Mouse (Mus musculus): ENCODE data around the gene Zfp593. TPM values are rescaled to one million over a fixed set of nuclear protein-coding genes. Genes with fewer than 3 reads are reported as not detected.

Gene Zfp593
- 13.7 and 15.7 TPM in 2 replicates for polyA plus RNA-seq (2014; fragmentation: Nextera tagmentation; extraction: Ambion mirVana)

DNA sequence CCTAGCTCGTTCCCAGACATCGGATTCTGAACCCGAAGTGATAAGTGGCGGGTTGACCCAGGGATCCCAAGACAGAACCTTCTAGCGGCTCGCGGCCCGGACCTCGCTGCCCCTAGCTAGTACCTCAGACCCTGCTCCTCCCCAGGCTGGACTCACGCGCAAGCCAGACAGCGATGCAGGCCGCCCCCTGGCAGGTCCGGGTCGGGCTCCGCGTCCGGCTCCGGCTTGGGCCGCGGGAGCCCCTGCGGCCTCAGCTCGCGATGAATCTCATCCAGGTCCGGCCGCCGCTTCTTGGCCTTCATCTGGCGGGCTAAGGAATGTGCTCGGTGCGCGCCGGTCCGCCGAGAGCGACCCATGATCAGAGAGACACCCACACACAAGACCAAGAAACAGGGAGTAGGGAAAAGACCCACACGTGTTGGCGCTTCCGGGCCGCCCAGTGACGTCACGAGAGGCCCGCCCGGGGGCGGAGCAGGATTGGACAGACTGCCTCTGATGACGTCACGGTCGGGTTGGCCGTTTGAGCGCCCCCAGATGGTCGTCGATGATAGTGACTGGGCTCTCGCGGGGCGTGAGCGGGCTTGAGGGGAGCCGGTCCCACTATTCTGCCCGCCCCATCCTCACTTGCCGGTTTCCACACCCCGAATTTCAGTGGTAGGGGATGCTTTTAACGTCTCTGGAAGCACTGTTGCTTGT is at the start of gene Zfp593:
Zfp593 (minus strand) TSS at position 445 of the 696 bp plus-strand sequence.
- H3K4me2 ChIP-seq (ENCODE audit: low read depth, low read length), result peak within 1 kb of the TSS; percentile 94
- H3K4me3 ChIP-seq (ENCODE audit: low read depth, low read length), result peak within 1 kb of the TSS; percentile 84
- no peak within 1 kb of the TSS; the same call in 1 of the 2 replicates for H3K27ac ChIP-seq (replicated peaks; ENCODE audit: low read depth, low read length)
- peak; percentile 56 for ATAC-seq (ENCODE audit: low read depth)
- DNase-seq (ENCODE audit: low spot score), result peak; percentile 94
- no peaks in the 10 kb centered on the region for H3K36me3 ChIP-seq (ENCODE audit: control insufficient read depth, insufficient read depth, low read length)
- peaks cover 21% of the 10 kb centered on the region for H3K4me1 ChIP-seq (ENCODE audit: control insufficient read depth, insufficient read depth, low read length)
- H3K9ac ChIP-seq (ENCODE audit: low read depth, low read length), result peak within 1 kb of the TSS; percentile 86
- H3K27me3 ChIP-seq (replicated peaks; ENCODE audit: control insufficient read depth, insufficient read depth, low read length), result peaks cover 37% of the 10 kb centered on the region
- no peaks in the 10 kb centered on the region for H3K9me3 ChIP-seq (ENCODE audit: control insufficient read depth, low read length)
- under 1% methylated on average over 55 of the region's 60 CpGs for WGBS

DNA sequence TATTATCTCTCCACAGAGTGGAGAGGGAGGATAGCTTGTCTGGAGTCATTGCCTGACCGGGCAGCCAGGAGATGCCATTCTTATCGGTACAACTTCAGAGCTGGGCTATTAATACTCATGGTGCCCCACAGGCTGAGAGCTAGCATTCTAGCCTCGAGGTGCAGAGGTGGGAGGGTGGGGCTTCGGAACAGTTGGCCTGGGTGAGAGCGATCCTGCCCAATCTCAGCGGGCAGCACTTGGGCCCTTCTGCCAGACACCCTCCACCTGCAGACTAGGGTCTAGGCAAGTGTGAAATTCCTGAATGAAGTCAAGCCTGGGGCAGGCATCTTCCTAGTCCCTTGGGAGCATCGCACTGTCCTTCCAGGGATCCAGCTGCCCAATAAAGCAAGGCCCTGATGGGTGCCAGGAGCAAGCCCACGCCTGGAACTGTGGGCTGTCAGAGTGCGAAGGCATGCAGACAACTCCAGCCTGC is 48.3 kb upstream of the Zfp593 start:
- DNase-seq (ENCODE audit: low spot score) (no peak), ATAC-seq (ENCODE audit: low read depth) (no peak)
- Histone ChIP-seq H3K27me3 (replicated peaks; ENCODE audit: control insufficient read depth, insufficient read depth, low read length) (no peaks in the 10 kb centered on the region; the same call in 1 of the 2 replicates), H3K9ac (ENCODE audit: low read depth, low read length) (no peak overlapping the region), H3K27ac (replicated peaks; ENCODE audit: low read depth, low read length) (no peak overlapping the region), H3K36me3 (ENCODE audit: control insufficient read depth, insufficient read depth, low read length) (no peaks in the 10 kb centered on the region), H3K9me3 (ENCODE audit: control insufficient read depth, low read length) (no peaks in the 10 kb centered on the region), H3K4me2 (ENCODE audit: low read depth, low read length) (no peak overlapping the region), H3K4me1 (ENCODE audit: control insufficient read depth, insufficient read depth, low read length) (peaks cover 2% of the 10 kb centered on the region; the same call in 1 of the 2 replicates), H3K4me3 (ENCODE audit: low read depth, low read length) (no peak overlapping the region)
- 76% methylated on average over 9 of the region's 9 CpGs for WGBS

DNA sequence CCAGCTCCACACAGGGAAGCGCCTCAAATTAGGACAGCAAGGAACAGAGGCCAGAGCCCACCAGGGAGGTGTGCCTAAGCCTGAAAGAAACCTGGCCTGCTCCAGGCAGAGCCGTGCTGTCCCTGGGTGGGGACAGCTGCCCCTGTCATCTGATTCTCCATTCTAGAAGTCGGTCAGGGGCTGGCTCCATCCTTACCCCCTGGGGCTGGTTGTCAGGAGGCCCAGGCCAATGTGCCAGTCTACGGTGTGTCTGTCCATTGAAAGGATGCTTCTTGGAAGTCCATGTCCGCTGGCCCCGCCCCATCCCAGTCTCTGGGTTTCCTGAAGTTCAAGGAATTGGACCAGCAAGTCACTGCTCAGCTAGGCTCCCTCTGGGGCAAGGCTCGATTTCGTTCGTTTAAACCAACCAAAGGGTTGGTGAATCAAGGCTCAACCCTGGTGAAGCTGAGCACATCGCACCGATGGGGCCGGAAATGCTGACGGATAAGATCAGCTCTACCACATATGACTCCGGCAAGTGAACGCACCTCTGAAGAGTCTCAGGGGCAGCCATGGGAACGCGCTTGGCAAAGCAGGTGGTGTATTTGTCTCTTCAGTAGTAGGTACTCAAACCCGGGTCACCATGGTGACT is 47.8 kb upstream of the Zfp593 start:
- Histone ChIP-seq H3K27ac (replicated peaks; ENCODE audit: low read depth, low read length) (no peak overlapping the region), H3K9me3 (ENCODE audit: control insufficient read depth, low read length) (no peaks in the 10 kb centered on the region), H3K27me3 (replicated peaks; ENCODE audit: control insufficient read depth, insufficient read depth, low read length) (no peaks in the 10 kb centered on the region; the same call in 1 of the 2 replicates), H3K4me2 (ENCODE audit: low read depth, low read length) (no peak overlapping the region), H3K36me3 (ENCODE audit: control insufficient read depth, insufficient read depth, low read length) (no peaks in the 10 kb centered on the region), H3K9ac (ENCODE audit: low read depth, low read length) (no peak overlapping the region), H3K4me3 (ENCODE audit: low read depth, low read length) (no peak overlapping the region), H3K4me1 (ENCODE audit: control insufficient read depth, insufficient read depth, low read length) (peaks cover 7% of the 10 kb centered on the region; the same call in 1 of the 2 replicates)
- no peak for ATAC-seq (ENCODE audit: low read depth)
- WGBS, result 74% methylated on average over 18 of the region's 18 CpGs
- no peak for DNase-seq (ENCODE audit: low spot score)

DNA sequence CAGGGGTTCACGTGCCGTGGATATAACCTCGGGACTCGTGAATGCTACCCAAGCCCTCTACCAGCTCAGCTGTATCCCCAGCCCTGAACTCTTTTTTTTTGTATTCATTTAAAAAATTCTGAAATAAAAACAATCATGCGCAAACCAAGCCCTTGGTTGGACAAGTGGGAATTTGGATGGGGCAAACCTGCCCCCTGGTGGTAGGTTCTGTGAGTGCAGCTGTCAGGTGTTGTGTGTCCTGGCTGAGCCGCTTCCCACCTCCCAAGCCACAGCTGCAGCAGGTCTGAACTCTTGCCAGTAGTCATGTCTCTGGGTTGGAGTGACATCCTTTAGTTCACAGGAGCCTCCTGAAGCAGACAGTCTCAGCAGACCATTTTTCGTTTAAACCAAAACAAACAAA is 46.7 kb upstream of the Zfp593 start:
- H3K4me2 ChIP-seq (ENCODE audit: low read depth, low read length), result no peak overlapping the region
- DNase-seq (ENCODE audit: low spot score) (peak; percentile 70), ATAC-seq (ENCODE audit: low read depth) (no peak)
- H3K4me1 ChIP-seq (ENCODE audit: control insufficient read depth, insufficient read depth, low read length), result peaks cover 9% of the 10 kb centered on the region; the same call in 1 of the 2 replicates
- H3K4me3 ChIP-seq (ENCODE audit: low read depth, low read length), result no peak overlapping the region
- H3K36me3 ChIP-seq (ENCODE audit: control insufficient read depth, insufficient read depth, low read length), result no peaks in the 10 kb centered on the region
- H3K27ac ChIP-seq (replicated peaks; ENCODE audit: low read depth, low read length), result no peak overlapping the region
- no peaks in the 10 kb centered on the region; the same call in 1 of the 2 replicates for H3K27me3 ChIP-seq (replicated peaks; ENCODE audit: control insufficient read depth, insufficient read depth, low read length)
- no peaks in the 10 kb centered on the region for H3K9me3 ChIP-seq (ENCODE audit: control insufficient read depth, low read length)
- WGBS, result 17% methylated on average over 7 of the region's 7 CpGs
- H3K9ac ChIP-seq (ENCODE audit: low read depth, low read length), result no peak overlapping the region

DNA sequence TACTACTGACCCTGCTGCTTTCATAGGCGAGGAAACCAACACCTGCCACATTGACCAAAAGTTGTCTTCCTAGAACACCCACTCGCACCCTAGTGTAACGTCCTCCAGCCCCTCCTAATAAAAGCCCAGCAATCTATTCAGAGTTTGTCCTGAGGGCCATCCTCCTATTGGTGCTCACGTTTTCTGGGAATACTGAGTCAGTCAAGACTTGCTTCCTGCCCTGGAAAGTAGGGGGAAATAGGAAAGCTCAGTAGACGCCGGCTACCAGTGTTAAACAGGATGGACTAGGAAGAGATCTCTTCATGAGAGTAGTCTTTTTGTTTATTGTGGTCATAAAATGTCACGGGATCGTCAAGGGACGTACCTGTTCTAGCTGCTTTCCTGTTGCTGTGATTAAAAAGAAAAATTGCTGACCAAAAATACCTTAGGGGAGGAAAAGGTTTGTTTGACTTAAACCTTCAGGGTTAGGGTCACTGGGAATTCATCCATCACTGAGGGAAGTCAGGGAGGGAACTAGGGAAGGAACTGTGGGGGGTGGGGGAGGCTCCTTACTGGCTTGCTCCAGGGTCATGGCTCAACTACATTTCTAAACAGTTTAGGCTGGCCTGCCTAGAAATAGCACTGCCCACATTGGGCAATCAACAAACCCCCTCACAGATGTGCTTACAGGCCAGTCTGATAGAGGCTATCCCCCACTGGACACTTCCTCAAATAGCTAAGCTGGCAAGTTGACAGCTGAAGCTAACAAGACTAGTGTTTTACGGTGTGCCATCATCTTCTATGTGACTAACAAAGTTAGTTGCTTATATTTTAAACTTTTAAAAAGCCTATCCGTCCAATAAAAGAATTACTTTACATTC is 43.2 kb upstream of the Zfp593 start:
- Histone ChIP-seq H3K9me3 (ENCODE audit: control insufficient read depth, low read length) (no peaks in the 10 kb centered on the region), H3K9ac (ENCODE audit: low read depth, low read length) (peak overlapping the region; percentile 98), H3K4me1 (ENCODE audit: control insufficient read depth, insufficient read depth, low read length) (peaks cover 15% of the 10 kb centered on the region), H3K36me3 (ENCODE audit: control insufficient read depth, insufficient read depth, low read length) (peaks cover 5% of the 10 kb centered on the region), H3K4me3 (ENCODE audit: low read depth, low read length) (peak overlapping the region; percentile 98), H3K4me2 (ENCODE audit: low read depth, low read length) (peak overlapping the region; percentile 94), H3K27ac (replicated peaks; ENCODE audit: low read depth, low read length) (peak overlapping the region; percentile 99), H3K27me3 (replicated peaks; ENCODE audit: control insufficient read depth, insufficient read depth, low read length) (no peaks in the 10 kb centered on the region; the same call in 1 of the 2 replicates)
- WGBS, result 39% methylated on average over 11 of the region's 11 CpGs
- ATAC-seq (ENCODE audit: low read depth), result no peak
- no peak for DNase-seq (ENCODE audit: low spot score)

DNA sequence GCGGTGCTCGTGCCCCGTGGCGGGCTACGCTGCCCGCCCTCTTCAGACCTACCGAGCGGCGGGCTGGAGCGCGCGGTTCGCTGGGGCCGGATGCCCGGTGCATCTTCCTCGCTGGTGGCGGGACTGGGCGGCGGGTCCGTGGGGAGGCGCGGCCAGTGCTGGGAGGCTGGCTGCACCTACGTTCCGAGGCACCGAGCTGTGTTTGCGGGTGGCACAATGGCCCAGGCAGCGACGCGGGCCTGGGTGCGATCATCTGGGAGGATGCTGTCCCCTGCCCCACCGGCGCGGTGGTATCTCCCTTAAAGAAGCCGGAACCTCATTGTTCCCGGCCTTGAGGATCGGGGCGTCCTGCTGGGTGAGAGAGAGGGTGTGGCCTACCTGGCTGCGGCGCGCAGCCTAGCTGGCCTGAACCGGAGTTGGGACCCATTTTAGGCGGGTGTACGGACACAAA is 42.2 kb upstream of the Zfp593 start, which contains the start of gene Pdik1l:
Pdik1l (minus strand) TSS at position 321 of the 451 bp plus-strand sequence.
- ATAC-seq (ENCODE audit: low read depth) (peak; percentile 81), DNase-seq (ENCODE audit: low spot score) (peak; percentile 93)
- Histone ChIP-seq H3K36me3 (ENCODE audit: control insufficient read depth, insufficient read depth, low read length) (peaks cover 15% of the 10 kb centered on the region), H3K27me3 (replicated peaks; ENCODE audit: control insufficient read depth, insufficient read depth, low read length) (no peaks in the 10 kb centered on the region), H3K4me2 (ENCODE audit: low read depth, low read length) (peak within 1 kb of the TSS; percentile 94), H3K27ac (replicated peaks; ENCODE audit: low read depth, low read length) (peak within 1 kb of the TSS; percentile 99), H3K4me1 (ENCODE audit: control insufficient read depth, insufficient read depth, low read length) (peaks cover 15% of the 10 kb centered on the region), H3K9ac (ENCODE audit: low read depth, low read length) (peak within 1 kb of the TSS; percentile 98), H3K9me3 (ENCODE audit: control insufficient read depth, low read length) (no peaks in the 10 kb centered on the region), H3K4me3 (ENCODE audit: low read depth, low read length) (peak within 1 kb of the TSS; percentile 98)
- WGBS, result under 1% methylated on average over 17 of the region's 43 CpGs

DNA sequence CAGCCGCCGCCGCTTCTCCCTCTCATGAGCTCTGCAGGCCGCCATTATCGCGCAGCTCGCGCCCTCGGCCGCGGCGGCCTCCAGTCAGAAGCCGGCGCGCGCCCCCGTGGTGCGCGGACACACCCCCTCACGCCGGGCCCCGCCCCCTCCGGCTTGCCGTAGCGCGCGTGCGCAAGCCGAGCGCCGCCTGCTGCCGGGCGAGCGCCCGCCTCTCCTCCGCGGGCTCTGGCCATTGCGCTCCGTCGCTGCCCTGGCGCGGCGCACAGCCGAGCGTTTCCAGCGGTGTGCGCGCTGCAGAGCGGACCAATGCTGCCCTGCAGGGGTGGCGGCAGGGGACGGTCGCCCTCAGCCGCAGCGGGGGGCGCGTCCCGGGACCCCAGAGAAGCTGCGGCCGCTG is 41.8 kb upstream of the Zfp593 start:
- no peaks in the 10 kb centered on the region for H3K9me3 ChIP-seq (ENCODE audit: control insufficient read depth, low read length)
- 0% methylated on average over 4 of the region's 59 CpGs for whole genome bisulfite sequencing
- peaks cover 20% of the 10 kb centered on the region for H3K36me3 ChIP-seq (ENCODE audit: control insufficient read depth, insufficient read depth, low read length)
- H3K4me3 ChIP-seq (ENCODE audit: low read depth, low read length), result peak overlapping the region; percentile 98
- H3K9ac ChIP-seq (ENCODE audit: low read depth, low read length), result peak overlapping the region; percentile 98
- H3K27me3 ChIP-seq (replicated peaks; ENCODE audit: control insufficient read depth, insufficient read depth, low read length), result no peaks in the 10 kb centered on the region
- peak overlapping the region; percentile 99 for H3K27ac ChIP-seq (replicated peaks; ENCODE audit: low read depth, low read length)
- DNase-seq (ENCODE audit: low spot score) (peak; percentile 95), ATAC-seq (ENCODE audit: low read depth) (peak; percentile 96)
- H3K4me1 ChIP-seq (ENCODE audit: control insufficient read depth, insufficient read depth, low read length), result peaks cover 15% of the 10 kb centered on the region
- H3K4me2 ChIP-seq (ENCODE audit: low read depth, low read length), result peak overlapping the region; percentile 94
